Mouse (Mus musculus) testis, adult 2 months (tissue): ENCODE measurements at regions not wholly inside any gene's neighbourhood (a gene's known extent, or its start where the extent isn't known, plus 50 kb on each side); places are given as distances from the start of the nearest gene placed in this dataset.

Experiments used
- H3K27ac ChIP-seq: fragments of 200-500 bp; 2 replicates; pipeline ENCODE4 v1.5.1; 2012; ENCODE audit warnings: low read depth, low read length; ENCODE audit not compliant: control insufficient read depth, insufficient read depth
- H3K27me3 ChIP-seq: fragments of 200-500 bp; 2 replicates; pipeline ENCODE4 v1.6.1; 2012; ENCODE audit warnings: mild to moderate bottlenecking, low read length, moderate library complexity; ENCODE audit not compliant: control insufficient read depth, insufficient read depth
- H3K36me3 ChIP-seq: fragments of 200-500 bp; 2 replicates; pipeline ENCODE4 v1.6.1; 2012; ENCODE audit warnings: mild to moderate bottlenecking, low read length; ENCODE audit not compliant: control insufficient read depth, insufficient read depth
- H3K4me1 ChIP-seq: fragments of 200-500 bp; 2 replicates; pipeline ENCODE4 v1.6.1; 2012; ENCODE audit warnings: low read length; ENCODE audit not compliant: control insufficient read depth, insufficient read depth
- H3K4me3 ChIP-seq: fragments of 200-500 bp; 2 replicates; pipeline ENCODE4 v1.5.1; 2012; ENCODE audit warnings: low read depth, mild to moderate bottlenecking, low read length, moderate library complexity, mixed read lengths; ENCODE audit not compliant: control insufficient read depth
- CTCF ChIP-seq: fragments of 200-500 bp; IDR thresholded peaks from 2 replicates; pipeline ENCODE4 v1.5.1; 2012; ENCODE audit warnings: low read depth, mild to moderate bottlenecking, inconsistent platforms, low read length, moderate library complexity; ENCODE audit not compliant: control insufficient read depth, insufficient read depth, insufficient replicate concordance
- POLR2A ChIP-seq: fragments of 200-500 bp; IDR thresholded peaks from 2 replicates; pipeline ENCODE4 v1.6.1; 2012; ENCODE audit warnings: low read depth, mild to moderate bottlenecking, inconsistent platforms, low read length, moderate library complexity; ENCODE audit not compliant: control insufficient read depth

- TF ChIP-seq POLR2A (no peak), CTCF (no peak)
- Histone ChIP-seq H3K4me1 (no peaks in the 10 kb centered on the region), H3K36me3 (no peaks in the 10 kb centered on the region)
These were observed 174.9 kb upstream of the Gm10295 start for GRCm38 (mm10) chr7:71526152-71526551.

DNA sequence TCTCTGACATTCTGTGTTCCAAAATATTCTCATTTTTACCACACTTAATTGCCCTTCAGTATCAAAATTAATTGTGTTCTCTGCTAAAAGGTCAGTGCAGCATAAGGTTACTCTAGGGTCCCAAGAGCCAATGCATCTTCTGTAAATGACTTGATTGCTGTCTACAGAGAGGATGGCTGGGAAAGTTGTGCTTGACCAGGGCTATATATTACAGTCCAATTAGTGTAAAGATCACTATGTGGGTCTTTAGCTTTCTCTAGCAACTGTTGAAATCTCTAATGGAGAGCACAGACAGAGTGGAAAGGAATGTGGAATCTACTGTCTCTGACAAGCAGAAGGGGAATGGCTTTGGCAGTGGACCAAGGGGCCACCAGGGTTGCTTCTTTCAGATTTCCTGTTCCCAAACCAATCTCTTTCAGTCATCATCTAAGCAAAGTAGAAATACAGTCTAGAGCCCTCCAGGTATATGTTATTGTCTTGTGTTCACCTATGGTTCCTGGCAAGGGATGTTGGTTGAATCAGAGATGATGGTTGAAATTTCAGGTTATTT, 173.4 kb upstream of the Gm10295 start:
- H3K4me3 ChIP-seq = no peak overlapping the region
- TF ChIP-seq POLR2A (no peak), CTCF (no peak)
- H3K36me3 ChIP-seq = no peaks in the 10 kb centered on the region
- H3K27ac ChIP-seq = no peak overlapping the region
- no peaks in the 10 kb centered on the region for H3K4me1 ChIP-seq
- no peaks in the 10 kb centered on the region for H3K27me3 ChIP-seq

More at GRCm38 (mm10) chr7:71526152-71526551, 174.9 kb upstream of the Gm10295 start:
- Histone ChIP-seq H3K4me3 (no peak overlapping the region), H3K27ac (no peak overlapping the region), H3K27me3 (no peaks in the 10 kb centered on the region)

GRCm38 (mm10) chr7:71524119-71524518, 172.8 kb upstream of the Gm10295 start:
- H3K27ac ChIP-seq = no peak overlapping the region
- no peak overlapping the region for H3K4me3 ChIP-seq
- no peaks in the 10 kb centered on the region for H3K36me3 ChIP-seq
- no peaks in the 10 kb centered on the region for H3K27me3 ChIP-seq
- TF ChIP-seq CTCF (no peak), POLR2A (no peak)
- no peaks in the 10 kb centered on the region for H3K4me1 ChIP-seq

- no peaks in the 10 kb centered on the region for H3K4me1 ChIP-seq
- no peak overlapping the region for H3K27ac ChIP-seq
- H3K27me3 ChIP-seq = no peaks in the 10 kb centered on the region
- H3K36me3 ChIP-seq = no peaks in the 10 kb centered on the region
- TF ChIP-seq CTCF (no peak), POLR2A (no peak)
- no peak overlapping the region for H3K4me3 ChIP-seq
These were observed 156.1 kb upstream of the Gm10295 start for GRCm38 (mm10) chr7:71507379-71507778.

DNA sequence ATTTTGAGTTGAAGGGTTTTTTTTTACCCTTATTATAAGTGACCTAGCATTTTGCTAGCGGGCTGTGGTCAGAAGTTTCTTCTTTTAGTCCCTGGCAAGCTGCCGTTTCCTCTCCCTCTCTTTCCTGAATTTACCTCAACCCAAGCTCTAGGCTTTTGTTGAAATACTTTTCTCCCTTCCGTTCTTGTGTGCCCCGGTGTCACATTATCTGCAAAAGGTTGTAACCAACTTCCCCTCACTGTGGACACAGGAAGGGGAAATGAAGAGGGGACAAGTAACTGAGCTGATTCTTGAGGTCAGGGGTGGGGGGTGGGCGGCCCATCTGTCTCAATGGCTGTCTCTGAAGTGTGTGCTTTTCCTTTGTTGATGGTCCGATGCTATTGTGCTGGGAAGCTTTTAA, 149.4 kb upstream of the Gm10295 start:
- no peak overlapping the region for H3K27ac ChIP-seq
- H3K27me3 ChIP-seq = no peaks in the 10 kb centered on the region
- H3K4me3 ChIP-seq = no peak overlapping the region
- no peaks in the 10 kb centered on the region for H3K4me1 ChIP-seq
- no peaks in the 10 kb centered on the region for H3K36me3 ChIP-seq
- TF ChIP-seq CTCF (no peak), POLR2A (no peak)

- Histone ChIP-seq H3K36me3 (no peaks in the 10 kb centered on the region), H3K27me3 (no peaks in the 10 kb centered on the region), H3K4me3 (no peak overlapping the region), H3K27ac (no peak overlapping the region), H3K4me1 (no peaks in the 10 kb centered on the region)
- TF ChIP-seq POLR2A = no peak
- no peak for TF ChIP-seq CTCF
These were observed 146.8 kb upstream of the Gm10295 start for GRCm38 (mm10) chr7:71498123-71498522.

DNA sequence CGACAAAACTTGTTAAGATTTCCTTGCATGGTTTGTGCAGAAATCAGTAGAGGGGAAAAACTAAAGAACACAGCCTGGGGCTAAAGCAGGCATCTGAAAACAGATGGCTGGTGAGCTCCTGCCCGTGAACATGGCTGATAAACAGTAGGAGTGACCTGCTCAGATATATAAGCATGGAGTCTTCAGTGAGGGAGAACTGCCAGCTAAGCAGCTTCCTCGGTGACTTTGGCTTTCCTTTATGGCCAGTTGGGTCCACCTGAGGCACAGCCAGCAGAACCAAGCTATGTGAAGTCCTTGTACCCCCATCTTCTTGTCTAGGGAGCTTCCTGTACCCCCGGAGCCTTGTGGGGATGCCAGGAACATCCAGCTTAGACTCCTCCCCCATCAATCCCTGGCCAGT, 139.8 kb upstream of the Gm10295 start:
- Histone ChIP-seq H3K4me3 (no peak overlapping the region), H3K27me3 (no peaks in the 10 kb centered on the region), H3K36me3 (no peaks in the 10 kb centered on the region), H3K27ac (no peak overlapping the region), H3K4me1 (no peaks in the 10 kb centered on the region)
- TF ChIP-seq POLR2A (no peak), CTCF (no peak)

GRCm38 (mm10) chr7:71488016-71488650, 136.8 kb upstream of the Gm10295 start:
- no peaks in the 10 kb centered on the region for H3K4me1 ChIP-seq
- H3K4me3 ChIP-seq = no peak overlapping the region
- no peak overlapping the region for H3K27ac ChIP-seq
- TF ChIP-seq CTCF (no peak), POLR2A (no peak)
- H3K36me3 ChIP-seq = no peaks in the 10 kb centered on the region
- H3K27me3 ChIP-seq = no peaks in the 10 kb centered on the region
